8 mouse cellular contexts compared by ENCODE assay signal in genomic region chr5:103209486-103209885, GRCm38 (mm10). TPM values are rescaled to one million over a fixed set of nuclear protein-coding genes. Genes with fewer than 3 reads are reported as not detected.
DNase-seq lines count a peak whose midpoint lies in the region; ATAC-seq lines count a peak whose summit lies in the region.

No protein-coding gene starts in this region.

- peak; percentile 41 for DNase-seq in cerebellum, adult 11 months
- no peak for DNase-seq in midbrain, embryonic 11.5 days (ENCODE audit: low spot score, missing footprints)
- no peak for DNase-seq in B cell, adult 2 months
- DNase-seq in lung, postnatal 14 days, result no peak
- no peak for DNase-seq in thymus, postnatal 4 days

- H3K36me3 ChIP-seq in heart, embryonic 16.5 days (ENCODE audit: control insufficient read depth, insufficient read depth), result no peaks in the 10 kb centered on the region
- no peaks in the 10 kb centered on the region for H3K36me3 ChIP-seq in heart, embryonic 12.5 days
- no peaks in the 10 kb centered on the region for H3K36me3 ChIP-seq in forebrain, embryonic 12.5 days (replicated peaks)
- H3K36me3 ChIP-seq in midbrain, embryonic 11.5 days (ENCODE audit: control insufficient read depth, insufficient read depth, low read length), result no peaks in the 10 kb centered on the region

- H3K4me3 ChIP-seq in heart, embryonic 16.5 days (ENCODE audit: low read length), result peak overlapping the region; percentile 19
- no peak overlapping the region for H3K4me3 ChIP-seq in heart, embryonic 12.5 days
- H3K4me3 ChIP-seq in forebrain, embryonic 12.5 days (replicated peaks), result peak overlapping the region; percentile 45
- H3K4me3 ChIP-seq in midbrain, embryonic 11.5 days (ENCODE audit: low read depth, low read length), result peak overlapping the region; percentile 40

- ATAC-seq in heart, embryonic 16.5 days (replicated peaks; ENCODE audit: extremely low read depth, insufficient read depth, low FRiP score), result no peak
- ATAC-seq in heart, embryonic 12.5 days (ENCODE audit: insufficient number of reproducible peaks, low FRiP score), result no peak
- ATAC-seq in forebrain, embryonic 12.5 days (ENCODE audit: low FRiP score), result no peak
- ATAC-seq in midbrain, embryonic 11.5 days (ENCODE audit: low FRiP score), result no peak

- peak overlapping the region; percentile 36; the same call in 1 of the 2 replicates for H3K27ac ChIP-seq in heart, embryonic 16.5 days (ENCODE audit: low read length)
- H3K27ac ChIP-seq in heart, embryonic 12.5 days (ENCODE audit: poor library complexity, severe bottlenecking), result no peak overlapping the region
- H3K27ac ChIP-seq in forebrain, embryonic 12.5 days, result 0 out of 2 replicates have a peak overlapping the region, but pooled peaks have one; percentile 25
- H3K27ac ChIP-seq in midbrain, embryonic 11.5 days (ENCODE audit: low read depth, low read length), result no peak overlapping the region

- peak overlapping the region; percentile 45 for H3K4me2 ChIP-seq in heart, embryonic 16.5 days (ENCODE audit: low read depth, low read length)
- no peak overlapping the region for H3K4me2 ChIP-seq in heart, embryonic 12.5 days
- H3K4me2 ChIP-seq in forebrain, embryonic 12.5 days, result peak overlapping the region; percentile 53
- peak overlapping the region; percentile 54 for H3K4me2 ChIP-seq in midbrain, embryonic 11.5 days

- 45% methylated on average over 6 of the region's 6 CpGs for WGBS in heart, embryonic 16.5 days
- WGBS in heart, embryonic 12.5 days, result 59% methylated on average over 6 of the region's 6 CpGs
- WGBS in forebrain, embryonic 12.5 days, result 62% methylated on average over 6 of the region's 6 CpGs
- 68% methylated on average over 6 of the region's 6 CpGs for WGBS in midbrain, embryonic 11.5 days

- H3K9ac ChIP-seq in heart, embryonic 16.5 days (ENCODE audit: low read length), result no peak overlapping the region
- H3K9ac ChIP-seq in heart, embryonic 12.5 days, result no peak overlapping the region
- H3K9ac ChIP-seq in forebrain, embryonic 12.5 days, result peak overlapping the region; percentile 65; the same call in 1 of the 2 replicates
- H3K9ac ChIP-seq in midbrain, embryonic 11.5 days (ENCODE audit: low read length), result peak overlapping the region; percentile 29; the same call in 1 of the 2 replicates

- no peaks in the 10 kb centered on the region for H3K9me3 ChIP-seq in heart, embryonic 16.5 days (replicated peaks; ENCODE audit: control insufficient read depth, low read length)
- H3K9me3 ChIP-seq in heart, embryonic 12.5 days (replicated peaks), result no peaks in the 10 kb centered on the region
- H3K9me3 ChIP-seq in forebrain, embryonic 12.5 days, result no peaks in the 10 kb centered on the region
- no peaks in the 10 kb centered on the region; the same call in 1 of the 2 replicates for H3K9me3 ChIP-seq in midbrain, embryonic 11.5 days (ENCODE audit: control insufficient read depth, low read length)

- peaks cover 7% of the 10 kb centered on the region for H3K4me1 ChIP-seq in heart, embryonic 16.5 days (ENCODE audit: control insufficient read depth, insufficient read depth, low read length)
- H3K4me1 ChIP-seq in heart, embryonic 12.5 days (replicated peaks), result 0 out of 2 replicates have a peak, but pooled peaks cover 3% of the 10 kb centered on the region
- H3K4me1 ChIP-seq in forebrain, embryonic 12.5 days, result peaks cover 30% of the 10 kb centered on the region
- H3K4me1 ChIP-seq in midbrain, embryonic 11.5 days (ENCODE audit: control insufficient read depth, insufficient read depth, low read length), result peaks cover 15% of the 10 kb centered on the region

- H3K27me3 ChIP-seq in heart, embryonic 16.5 days (ENCODE audit: control insufficient read depth, insufficient read depth, low read length), result no peaks in the 10 kb centered on the region
- H3K27me3 ChIP-seq in heart, embryonic 12.5 days (replicated peaks), result no peaks in the 10 kb centered on the region
- no peaks in the 10 kb centered on the region for H3K27me3 ChIP-seq in forebrain, embryonic 12.5 days
- no peaks in the 10 kb centered on the region for H3K27me3 ChIP-seq in midbrain, embryonic 11.5 days (ENCODE audit: control insufficient read depth, insufficient read depth, low read length)

RNA-seq across cellular contexts. Expression of gene Mapk10, which starts 1.6 kb away (rescaled TPM):
- 2.7 and 3.6 TPM in 2 replicates for polyA plus RNA-seq in heart, embryonic 16.5 days (2015; fragmentation: Nextera tagmentation; extraction: Ambion mirVana)
- polyA plus RNA-seq in heart, embryonic 12.5 days (2016; fragmentation: Nextera tagmentation; extraction: Ambion mirVana), result 0.31 and 0.49 TPM in 2 replicates
- polyA plus RNA-seq in forebrain, embryonic 12.5 days (2016; fragmentation: Nextera tagmentation; extraction: Ambion mirVana), result 41.7 and 55.1 TPM in 2 replicates
- polyA plus RNA-seq in midbrain, embryonic 11.5 days (2014; fragmentation: Nextera tagmentation; extraction: Ambion mirVana), result 47.6 and 55.8 TPM in 2 replicates

Comparison
In these comparisons a context has a peak if more than half of its experiments do, and no peak if none do; other contexts are left out.
1. H3K27ac ChIP-seq: peak in heart, embryonic 16.5 days (single experiment) and forebrain, embryonic 12.5 days (single experiment); none in heart, embryonic 12.5 days (single experiment) and midbrain, embryonic 11.5 days (single experiment).
2. H3K9ac ChIP-seq: peak in forebrain, embryonic 12.5 days (single experiment) and midbrain, embryonic 11.5 days (single experiment); none in heart, embryonic 16.5 days (single experiment) and heart, embryonic 12.5 days (single experiment).